Mouse (Mus musculus) left cerebral cortex, postnatal 10 days (tissue): Measurements from ENCODE around the gene Mcfd2. TPM values are rescaled to one million over a fixed set of nuclear protein-coding genes. Genes with fewer than 3 reads are reported as not detected.
A peak's percentile ranks its signal among the peaks of the same experiment; 100 is the strongest.

Source experiments
- DNase-seq, 2 experiments: peaks; one replicate each; pipeline ENCODE4 v3.0.0; 2021 to 2022; ENCODE audit warnings: low spot score in 2 of 2, mixed read lengths in 1 of 2; ENCODE audit errors: extremely low spot score in 1 of 2
- intact Hi-C: fragments of 180-260 bp; cut with DNase I; formaldehyde crosslinking; loops from one replicate; pipeline ENCODE4 v1.15.1; 2025
- total RNA-seq, 2 experiments: library from RNA; stranded (reverse); gene quantifications; 2 replicates each; pipeline ENCODE4 v1.2.3; 2021

The Mcfd2 gene
- total RNA-seq, 2 experiments from 2014 or later: 31.6 to 33.5 TPM

GRCm38 (mm10) chr17:87291782-87292181 lies 26.0 kb upstream of the Mcfd2 start:
- intact Hi-C loops: no loop called here
- DNase-seq: no peak

DNA sequence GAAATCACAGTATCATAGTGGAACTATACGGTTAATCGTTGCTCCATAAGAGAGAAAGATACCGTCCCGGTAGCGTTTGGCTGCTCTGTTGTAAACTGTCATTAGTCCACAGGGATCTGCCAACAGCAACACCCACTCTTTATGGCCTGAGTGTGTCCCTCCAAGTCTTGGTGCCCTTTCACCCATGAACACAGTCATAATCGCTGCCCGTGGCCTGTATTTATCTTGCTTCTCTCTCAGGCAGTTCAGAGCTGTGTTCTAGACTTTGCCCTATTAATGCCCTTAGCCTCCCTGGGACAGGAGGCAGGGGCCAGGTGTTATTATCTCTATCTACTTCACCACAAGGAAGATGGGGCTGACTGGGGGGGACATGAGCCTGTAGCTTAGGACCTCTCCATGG lies 25.3 kb upstream of the Mcfd2 start:
- intact Hi-C loops: no loop called here
- no peak for DNase-seq

DNA sequence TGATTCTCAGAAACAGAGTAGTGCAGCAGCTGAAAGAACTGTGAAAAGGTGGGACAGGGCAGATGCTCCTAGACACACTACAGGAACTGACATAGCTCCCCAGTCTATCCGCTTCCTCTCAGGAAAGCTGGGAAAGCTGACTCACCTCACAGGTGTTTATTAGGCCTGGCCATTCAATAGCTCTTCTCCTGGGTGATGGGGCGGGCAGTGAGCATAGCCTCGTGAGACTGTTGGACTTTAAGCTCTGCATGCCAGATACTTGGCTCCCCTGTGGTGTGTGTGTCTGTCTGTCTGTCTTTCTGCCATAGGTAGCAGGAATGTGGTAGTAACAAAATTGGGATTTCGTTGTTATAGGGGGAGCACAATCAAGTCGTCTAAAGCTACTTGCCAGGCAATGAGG lies 23.6 kb upstream of the Mcfd2 start:
- intact Hi-C loops: no loop called here
- no peak for DNase-seq

GRCm38 (mm10) chr17:87288131-87288530 lies 22.4 kb upstream of the Mcfd2 start:
- DNase-seq: no peak
- intact Hi-C loops: no loop called here

- DNase-seq: no peak
- intact Hi-C loops: no loop called here
Observed at GRCm38 (mm10) chr17:87287197-87287777, 21.6 kb upstream of the Mcfd2 start.

DNA sequence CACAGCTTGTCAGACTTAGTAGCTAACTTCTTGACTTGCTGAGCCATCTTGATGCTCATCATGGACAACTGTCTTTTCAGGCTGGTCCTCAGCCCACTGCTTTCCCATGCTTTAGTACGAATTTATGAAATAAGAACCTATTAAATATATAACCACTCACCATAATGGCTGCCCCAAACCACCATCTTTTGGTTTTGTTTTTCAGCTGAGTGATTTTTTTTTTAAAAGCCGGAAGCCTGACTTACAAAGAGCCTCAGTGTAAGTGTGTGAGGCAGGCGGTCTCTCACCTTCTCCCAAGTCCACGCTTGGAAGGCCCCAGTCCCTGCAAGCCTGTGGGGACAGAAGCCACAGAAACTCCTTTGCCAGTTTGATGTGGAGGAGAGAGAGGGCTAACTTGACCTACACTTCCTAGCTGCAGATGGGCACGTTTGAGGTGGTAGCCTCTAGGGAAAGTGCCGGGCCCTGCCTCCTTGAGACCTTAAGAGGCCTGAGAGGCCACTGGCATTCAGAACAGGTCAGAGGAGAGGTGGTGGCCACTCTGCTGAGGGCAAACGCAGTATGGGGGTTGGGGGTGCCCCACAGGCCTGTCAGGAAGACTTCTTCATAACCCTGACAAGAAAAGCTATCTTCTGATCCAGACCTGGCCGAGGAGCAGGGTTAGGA lies 20.9 kb upstream of the Mcfd2 start:
- no peak for DNase-seq
- intact Hi-C loops: no loop called here

DNA sequence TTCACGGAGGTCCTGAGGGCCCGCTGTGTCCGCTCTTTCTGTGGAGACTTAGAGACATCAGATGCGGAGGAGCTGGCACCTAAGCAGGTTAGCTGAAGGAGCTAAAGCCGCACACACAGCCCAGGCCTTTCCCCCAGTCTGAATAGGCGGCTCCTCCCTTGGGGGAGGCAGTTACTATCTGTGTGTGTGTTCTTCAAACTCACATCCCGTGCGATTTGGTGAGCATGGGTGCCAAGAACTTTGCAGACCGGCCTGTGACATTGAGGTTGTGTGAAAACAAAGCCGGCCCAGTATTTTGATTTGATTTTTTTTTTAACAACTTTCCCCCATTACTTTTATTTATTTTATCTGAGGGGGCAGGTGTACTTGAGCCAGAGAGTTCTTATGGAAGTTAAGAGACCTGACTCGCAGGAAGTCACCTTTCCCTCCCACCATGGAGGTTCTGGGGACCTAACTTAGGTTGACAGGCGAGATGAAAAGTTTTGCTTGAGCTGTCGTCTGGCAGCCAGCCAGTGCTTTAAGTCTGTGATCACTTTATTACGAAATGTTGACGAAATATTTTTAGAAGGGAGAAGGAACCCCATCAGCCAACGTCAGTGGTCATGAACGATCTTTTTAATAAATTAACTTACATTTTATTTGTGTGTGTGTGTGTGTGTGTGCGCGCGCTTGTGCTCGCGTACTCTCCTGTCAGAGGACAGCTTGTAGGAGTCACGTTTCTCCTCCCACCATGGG lies 20.2 kb upstream of the Mcfd2 start:
- no peak for DNase-seq
- intact Hi-C loops: no loop called here

- intact Hi-C loops: no loop called here
- DNase-seq: no peak
Observed at GRCm38 (mm10) chr17:87284482-87285040, 18.8 kb upstream of the Mcfd2 start.

DNA sequence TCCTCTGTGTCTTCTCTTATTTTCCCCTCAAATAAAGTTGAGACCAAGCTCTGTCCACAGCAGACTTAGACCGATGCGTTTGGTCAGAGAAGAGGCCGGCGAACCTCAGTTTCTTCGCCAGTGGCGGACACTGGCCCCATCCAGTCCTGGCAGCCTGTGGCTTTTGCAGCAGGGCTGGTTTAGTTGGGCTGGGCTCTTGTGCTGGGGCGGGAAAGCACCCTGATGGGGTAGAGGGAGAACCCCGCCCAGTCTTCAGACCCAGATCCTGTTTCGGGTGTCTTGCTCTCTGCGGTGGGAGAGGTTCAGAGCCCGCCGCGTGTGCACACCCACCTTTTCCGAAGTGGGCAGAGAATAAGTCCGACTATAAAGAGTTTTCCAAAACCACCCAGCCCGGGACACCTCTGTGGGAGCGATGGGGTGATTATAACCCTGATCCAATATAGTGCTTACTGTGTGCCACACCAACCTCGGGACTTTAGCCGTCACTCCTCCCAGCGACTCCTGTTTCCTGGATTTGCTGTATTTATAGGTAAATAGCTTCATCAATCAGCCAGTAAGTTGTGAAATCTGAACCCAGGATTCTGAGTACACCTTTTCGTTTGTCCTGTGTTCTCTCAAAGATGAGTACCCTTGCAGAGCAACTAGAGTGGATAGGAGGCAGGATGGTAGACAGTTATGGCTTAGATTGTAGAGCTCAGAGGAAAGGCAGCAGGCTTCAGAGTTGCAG lies 18.2 kb upstream of the Mcfd2 start:
- DNase-seq: no peak
- intact Hi-C loops: no loop called here

DNA sequence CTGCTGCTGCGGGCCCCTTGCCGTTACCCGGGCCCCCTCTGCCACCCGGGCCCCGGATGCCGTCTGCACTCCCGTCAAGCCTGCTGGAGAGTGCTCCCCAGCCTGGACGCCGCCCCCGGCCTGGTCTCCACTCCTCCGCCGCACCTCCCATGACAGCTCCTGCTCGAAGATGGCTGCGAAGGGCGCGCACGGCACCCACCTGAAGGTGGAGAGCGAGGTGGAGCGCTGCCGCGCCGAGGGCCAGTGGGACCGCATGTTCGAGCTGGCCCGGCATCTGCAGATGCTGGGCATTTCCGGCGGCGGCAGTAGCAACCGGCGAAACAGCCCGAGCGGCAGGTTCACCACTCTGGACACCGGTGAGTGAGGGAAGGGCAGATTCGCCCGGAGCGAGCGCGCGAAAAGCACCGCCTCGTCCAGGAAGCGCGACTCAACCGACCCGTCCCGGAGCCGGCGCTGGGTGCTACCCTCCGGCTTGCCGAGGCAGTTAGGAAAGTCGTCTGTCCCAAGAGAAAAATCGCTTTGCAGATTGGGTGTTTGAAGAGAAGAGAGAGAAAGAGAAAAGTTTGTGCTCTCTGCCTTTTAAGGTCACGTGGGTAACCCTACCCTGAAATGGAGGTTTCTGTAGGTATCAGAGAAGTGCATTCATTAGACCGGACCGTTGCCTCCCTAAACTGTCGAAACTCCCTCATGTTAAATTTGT lies 17.5 kb upstream of the Mcfd2 start:
- DNase-seq: peak in 1 of 2 experiments; percentile 73
- intact Hi-C loops: no loop called here

- DNase-seq: peak; percentile 89 to 98
- intact Hi-C loops: no loop called here
Observed at GRCm38 (mm10) chr17:87282706-87283053, 16.9 kb upstream of the Mcfd2 start, which contains the start of gene Ttc7. Ttc7 (plus strand) TSS chr17:87282886.

DNA sequence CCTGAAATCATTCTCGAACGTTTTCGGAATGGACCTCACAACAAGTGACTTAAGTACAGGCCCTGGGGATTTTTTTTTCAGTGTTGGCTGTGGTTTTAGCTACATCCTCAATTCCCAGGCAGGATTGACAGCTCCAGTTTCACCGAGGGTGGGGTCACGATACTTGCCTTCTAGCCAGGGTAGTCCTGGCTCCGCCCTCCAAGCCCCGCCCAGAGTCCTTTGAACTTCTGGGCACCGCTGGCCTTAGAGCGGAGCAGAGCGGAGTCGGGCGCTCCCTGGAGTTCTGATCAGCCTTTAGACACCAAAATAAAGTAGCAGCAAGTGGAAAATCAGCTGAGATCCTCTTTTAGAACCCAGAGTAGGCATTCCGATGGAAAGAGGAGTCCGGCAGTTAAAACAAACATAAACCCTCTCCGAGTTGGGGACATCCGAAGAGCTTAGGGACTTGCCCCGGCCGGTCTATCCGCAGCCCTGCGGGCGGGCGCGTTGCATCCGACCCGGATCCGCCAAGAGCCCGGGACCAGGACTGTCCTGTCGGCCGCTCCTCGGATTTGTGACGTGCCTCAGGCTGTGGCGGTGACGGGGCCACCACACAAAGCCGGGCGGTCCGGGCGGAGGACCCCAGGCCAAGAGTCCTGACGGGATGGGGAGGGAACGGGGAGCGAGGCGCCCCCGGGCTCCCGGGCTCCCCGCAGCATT lies 16.4 kb upstream of the Mcfd2 start:
- intact Hi-C loops: no loop called here
- peak; percentile 57 to 95 for DNase-seq

DNA sequence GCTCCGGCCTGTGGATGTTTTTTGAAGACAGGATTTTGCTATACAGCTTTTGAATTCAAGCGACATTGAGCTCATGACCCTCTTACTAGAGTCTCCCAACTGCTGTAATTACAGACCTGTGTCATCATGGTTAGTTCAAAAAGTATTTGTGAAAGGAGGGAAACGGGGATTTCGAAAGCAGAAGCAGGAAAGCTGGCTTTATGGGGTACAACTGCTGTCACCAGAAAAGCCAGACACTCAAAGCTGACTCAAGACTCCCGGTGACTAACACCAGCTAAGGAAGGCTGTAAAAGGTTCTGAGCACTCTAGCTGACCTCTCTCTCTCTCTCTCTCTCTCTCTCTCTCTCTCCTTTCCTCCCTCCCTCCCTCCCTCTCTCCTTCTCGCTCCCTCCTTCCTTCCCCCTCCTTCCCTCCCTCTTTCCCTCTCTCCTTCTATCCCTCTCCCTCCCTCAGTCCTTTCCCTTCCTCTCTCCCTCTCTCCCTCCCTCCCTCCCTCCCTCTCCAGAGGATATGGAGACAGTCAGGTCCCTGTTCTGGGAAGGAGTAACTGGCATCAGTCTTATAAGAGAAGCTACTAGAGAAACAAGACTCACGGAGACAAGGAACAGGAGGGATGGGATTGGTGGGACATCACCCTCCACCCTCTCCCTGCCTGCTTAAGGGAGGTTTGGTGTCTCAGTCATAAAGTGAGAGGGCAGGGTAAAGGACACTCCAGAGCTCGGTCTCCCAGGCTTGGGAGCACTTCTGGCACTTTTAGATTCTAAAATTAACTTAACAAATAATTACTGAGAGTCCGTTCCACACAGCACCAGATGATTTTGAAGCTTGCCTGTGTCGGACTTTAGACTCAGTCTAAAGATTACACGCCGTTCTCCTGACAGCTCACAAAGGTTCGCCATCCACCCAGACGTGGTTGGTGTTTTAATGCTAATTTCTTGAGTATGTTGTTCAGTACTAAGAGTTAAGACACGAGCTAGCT lies 9.9 kb upstream of the Mcfd2 start:
- DNase-seq: no peak
- intact Hi-C loops: no loop called here

GRCm38 (mm10) chr17:87269454-87269853 lies 3.7 kb upstream of the Mcfd2 start:
- no peak for DNase-seq
- intact Hi-C loops: no loop called here

DNA sequence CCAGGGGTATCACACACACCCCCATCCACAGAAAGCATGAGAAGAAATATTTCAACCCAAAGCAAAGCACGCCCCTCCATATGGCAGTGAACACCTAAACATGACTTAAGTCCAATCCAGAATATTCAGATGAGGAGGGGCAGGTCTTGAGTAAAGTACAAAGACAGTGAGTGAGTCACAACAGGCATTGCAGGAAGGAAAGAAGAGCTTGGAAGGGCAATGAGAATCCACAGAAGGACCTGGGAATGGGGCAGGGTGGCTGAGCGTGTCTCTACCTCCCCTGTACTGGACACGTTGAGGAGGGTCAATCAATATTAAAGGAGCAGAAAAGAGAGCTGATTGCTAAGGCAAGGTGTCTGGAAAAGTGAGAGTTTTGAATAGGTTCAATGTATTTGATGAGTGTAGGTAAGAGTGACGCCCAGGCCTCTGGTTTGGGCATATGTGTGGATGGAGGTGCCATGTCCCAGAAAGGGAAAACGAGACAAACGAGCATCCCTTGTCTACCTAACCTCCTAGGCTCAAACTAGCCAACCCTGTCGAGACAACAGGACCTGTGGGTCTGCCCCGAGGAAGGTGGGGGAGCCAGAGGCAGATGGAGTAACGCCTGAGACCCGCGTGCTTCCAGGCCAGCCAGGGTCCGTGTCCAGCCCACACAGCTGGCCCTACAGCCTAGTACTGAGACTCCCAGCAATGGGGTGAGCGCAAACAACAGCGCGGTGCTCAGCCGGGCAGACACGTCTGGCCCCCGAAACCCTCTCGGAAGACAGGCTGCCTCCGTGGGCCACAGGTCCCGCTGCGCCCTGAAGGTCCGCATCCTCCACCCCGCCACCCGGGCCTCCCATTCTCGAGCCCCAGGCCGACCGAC lies 576 bp downstream of the Mcfd2 start:
- no peak for DNase-seq
- intact Hi-C loops: no loop called here

DNA sequence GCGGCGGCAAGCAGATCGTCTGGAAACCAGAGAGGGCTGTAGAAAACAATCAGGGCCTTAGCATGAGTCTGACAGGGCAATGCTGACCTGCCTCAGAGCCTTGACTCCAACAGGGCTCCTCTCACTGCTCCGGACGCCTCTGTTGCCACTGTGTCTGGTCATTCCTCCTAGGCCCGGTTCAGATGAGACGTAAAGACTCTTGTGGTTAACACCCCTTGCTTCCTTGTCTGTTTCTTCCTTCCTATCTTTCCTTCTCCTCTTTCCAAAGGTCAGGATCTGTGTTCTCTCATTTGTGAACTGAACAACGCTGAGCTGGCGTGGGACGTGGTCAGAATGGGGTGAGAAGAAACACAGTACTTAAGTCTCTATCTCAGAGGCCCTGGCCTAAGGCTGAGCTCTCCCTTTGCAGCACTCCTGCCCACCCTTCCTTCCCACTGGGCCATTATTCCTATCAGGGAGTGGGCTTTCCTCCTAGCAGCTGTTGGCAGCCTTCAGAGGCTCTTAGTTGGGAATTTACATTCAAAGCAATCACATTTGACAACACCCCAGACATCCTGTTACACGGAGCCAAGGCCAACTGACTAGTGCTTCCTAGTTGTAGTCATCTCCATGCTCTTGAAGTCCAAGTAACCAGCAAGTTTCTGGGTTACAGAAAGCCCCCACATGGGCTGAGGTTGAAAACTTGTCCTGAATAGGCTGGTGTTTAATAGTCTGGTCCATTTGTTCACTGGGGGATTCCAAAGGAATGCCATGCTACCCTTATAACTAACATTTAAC lies 1.5 kb downstream of the Mcfd2 start:
- intact Hi-C loops: no loop called here
- DNase-seq: no peak
